Mouse (Mus musculus) cerebellum, postnatal 14 days (tissue): ENCODE results near the gene Psmb10.

Experiments
- DNase-seq, 2 experiments: peaks; one replicate each; pipeline ENCODE4 v3.0.0; 2021; ENCODE audit warnings: mixed read lengths in 2 of 2

The Psmb10 gene

DNA sequence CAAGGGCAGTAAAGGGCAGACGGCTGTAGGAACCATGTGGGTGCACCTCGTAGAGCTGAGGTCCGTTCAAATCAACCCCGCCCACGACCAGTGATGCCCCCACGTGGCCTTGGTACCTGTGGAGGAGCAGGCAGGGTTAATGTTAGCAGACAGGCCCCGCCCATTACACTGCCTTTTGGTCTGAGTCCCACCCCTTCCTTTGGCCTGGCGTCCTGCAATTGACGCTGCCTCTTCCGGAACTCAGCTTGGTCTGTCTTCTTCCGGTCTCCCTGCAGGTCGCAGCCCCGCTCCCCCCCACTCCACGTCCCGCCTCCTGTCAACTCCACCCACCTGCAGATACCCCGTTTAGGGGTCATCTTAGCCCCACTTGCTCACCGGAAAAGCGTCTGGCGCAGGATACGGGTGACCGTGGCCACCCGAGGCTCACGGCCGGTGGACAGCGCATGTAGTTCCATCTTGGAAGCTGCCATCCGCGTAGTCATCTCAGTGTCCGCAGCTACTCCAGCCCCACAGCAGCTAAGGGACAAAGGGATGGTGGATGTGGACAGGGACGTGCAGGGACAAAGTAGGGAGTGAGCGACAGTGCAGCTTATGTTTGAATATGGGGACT, 1.3 kb downstream of the Psmb10 start:
- peak; percentile 92 for DNase-seq

- peak; percentile 37 to 46 for DNase-seq
Observed at GRCm38 (mm10) chr8:105935863-105936603, 2.2 kb downstream of the Psmb10 start.

GRCm38 (mm10) chr8:105935105-105935504, 3.1 kb downstream of the Psmb10 start:
- no peak for DNase-seq

- DNase-seq = no peak
Observed at GRCm38 (mm10) chr8:105933762-105934161, 4.5 kb downstream of the Psmb10 start, which contains the start of gene Ctrl. TSS of gene Ctrl (minus strand) at chr8:105933862.

GRCm38 (mm10) chr8:105932525-105932924, 5.7 kb downstream of the Psmb10 start:
- no peak for DNase-seq

GRCm38 (mm10) chr8:105931271-105931670, 7.0 kb downstream of the Psmb10 start:
- no peak for DNase-seq

DNA sequence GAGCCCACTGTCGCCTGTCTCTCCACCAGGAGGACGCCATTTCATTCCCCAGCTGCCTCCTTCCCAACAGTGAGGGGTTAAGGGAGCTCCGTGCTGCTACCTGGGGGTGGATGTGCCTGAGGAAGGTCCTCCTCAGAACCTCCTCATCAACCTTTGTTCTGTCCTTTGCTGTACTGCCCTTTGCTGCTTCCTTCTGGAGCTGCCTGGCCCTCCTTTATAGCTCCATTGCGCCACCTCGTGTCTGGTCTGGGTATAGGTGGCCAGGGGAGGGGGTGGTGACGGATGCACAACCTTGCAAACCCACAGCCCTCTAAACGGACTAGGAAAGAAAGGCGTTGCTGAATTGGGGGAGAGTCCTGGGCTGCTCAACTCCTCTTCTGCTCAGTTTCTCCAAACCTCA, 7.6 kb downstream of the Psmb10 start:
- DNase-seq = peak; percentile 92 to 98

GRCm38 (mm10) chr8:105925123-105925522, 13.1 kb downstream of the Psmb10 start:
- no peak for DNase-seq

DNA sequence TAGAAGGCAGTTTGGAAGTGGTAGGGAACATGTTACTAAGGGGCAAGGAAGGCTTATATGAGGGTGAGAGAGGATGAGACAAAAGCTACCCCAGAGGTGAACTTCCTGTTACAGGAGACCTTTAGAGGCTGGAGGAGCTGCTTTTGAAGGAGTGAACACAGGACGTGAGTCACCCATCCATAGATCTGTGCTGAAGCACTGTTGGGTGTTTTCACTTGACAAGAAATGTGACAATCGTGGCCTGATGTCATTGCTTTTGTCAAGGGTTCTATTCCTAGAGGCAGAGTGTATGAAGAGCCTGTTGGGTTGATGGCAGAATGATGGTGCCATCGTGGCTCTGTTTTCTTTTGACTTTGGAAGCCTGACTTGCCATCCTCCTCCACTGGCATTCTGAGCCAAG, 18.9 kb downstream of the Psmb10 start:
- no peak for DNase-seq

- no peak for DNase-seq
Observed at GRCm38 (mm10) chr8:105900941-105901616, 37.2 kb downstream of the Psmb10 start.

DNA sequence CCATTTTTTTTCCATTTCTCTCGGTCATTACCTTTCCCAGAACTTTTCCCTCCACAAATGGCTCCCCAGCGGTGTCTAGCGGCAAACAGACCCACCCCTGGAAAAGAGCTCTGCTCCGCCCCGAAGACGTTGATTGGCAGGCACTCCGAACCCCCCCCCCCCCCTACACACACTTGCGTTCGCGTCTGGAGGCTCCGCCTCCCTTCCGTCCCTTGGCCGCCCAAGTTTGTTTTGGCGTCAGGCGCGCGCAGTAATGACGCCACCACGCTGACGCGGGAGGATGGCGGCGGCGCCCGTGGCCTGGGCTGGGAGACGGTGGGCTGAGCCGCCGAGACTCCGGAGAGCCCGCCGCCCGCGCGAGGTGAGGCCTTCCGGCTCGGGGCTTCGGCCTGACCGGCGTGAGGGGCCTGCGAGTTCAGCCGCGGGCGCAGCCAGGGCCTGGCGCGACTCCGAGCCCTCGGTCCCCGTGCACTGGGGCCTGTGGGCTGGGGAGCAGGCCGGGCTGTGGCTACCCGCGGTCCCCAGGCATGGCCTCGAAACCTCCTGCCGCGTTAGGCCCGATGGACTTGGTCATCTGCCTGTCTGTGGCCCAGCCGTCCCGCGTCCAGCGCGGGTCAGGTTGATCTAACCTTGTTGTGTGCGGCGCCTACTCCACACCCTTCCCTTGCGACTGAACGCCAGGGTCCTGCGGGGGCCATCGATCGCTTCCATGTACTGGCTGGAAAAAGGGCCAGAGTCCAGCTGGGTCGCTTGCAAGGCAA, 37.9 kb downstream of the Psmb10 start, which contains the start of gene Pskh1:
Gene Pskh1, plus strand, starts transcription at position 262 of the 761 bp plus-strand sequence.
- peak; percentile 95 to 98 for DNase-seq

GRCm38 (mm10) chr8:105897801-105898480, 40.3 kb downstream of the Psmb10 start:
- no peak for DNase-seq

DNA sequence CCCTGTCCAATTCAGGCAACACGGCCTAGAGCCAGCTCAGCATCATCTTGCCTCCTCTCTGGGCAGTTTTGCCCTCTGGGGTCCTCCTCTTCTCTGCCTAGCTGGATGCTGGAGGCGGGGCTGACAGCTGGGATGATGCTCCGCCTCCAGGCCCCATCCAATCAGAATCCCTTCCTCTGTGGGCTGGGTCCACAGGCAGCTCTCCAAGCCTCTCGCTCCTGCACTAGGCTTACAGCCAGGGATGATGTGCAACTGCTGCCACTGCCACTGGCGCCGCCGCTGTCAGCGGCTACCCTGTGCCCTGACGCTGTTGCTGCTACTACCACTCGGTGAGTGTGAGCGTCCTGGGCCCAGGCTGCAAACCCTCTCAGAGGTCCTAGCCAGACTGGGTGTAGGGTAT, 44.9 kb downstream of the Psmb10 start, which contains the start of gene Nrn1l:
Gene Nrn1l, plus strand, starts transcription at position 229 of the 400 bp plus-strand sequence.
- DNase-seq = peak; percentile 49 to 62

DNA sequence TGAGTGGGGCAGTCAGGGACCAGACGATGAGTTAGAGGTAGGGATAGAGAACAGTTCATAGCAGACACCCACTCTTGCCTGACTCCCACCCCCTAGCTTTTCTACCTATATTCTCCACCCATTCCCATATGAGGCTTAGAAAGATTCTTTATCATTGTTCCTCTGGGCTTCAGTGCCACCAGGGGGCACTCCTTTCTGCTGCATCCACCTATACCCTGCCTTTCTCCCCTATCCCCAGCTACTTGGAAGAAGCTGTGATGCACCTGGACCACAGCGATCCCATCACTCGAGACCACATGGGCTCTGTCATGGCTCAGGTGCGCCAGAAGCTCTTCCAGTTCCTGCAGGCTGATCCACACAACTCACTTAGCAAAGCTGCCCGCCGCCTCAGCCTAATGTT, 45.8 kb downstream of the Psmb10 start:
- DNase-seq = peak; percentile 44 to 51

DNA sequence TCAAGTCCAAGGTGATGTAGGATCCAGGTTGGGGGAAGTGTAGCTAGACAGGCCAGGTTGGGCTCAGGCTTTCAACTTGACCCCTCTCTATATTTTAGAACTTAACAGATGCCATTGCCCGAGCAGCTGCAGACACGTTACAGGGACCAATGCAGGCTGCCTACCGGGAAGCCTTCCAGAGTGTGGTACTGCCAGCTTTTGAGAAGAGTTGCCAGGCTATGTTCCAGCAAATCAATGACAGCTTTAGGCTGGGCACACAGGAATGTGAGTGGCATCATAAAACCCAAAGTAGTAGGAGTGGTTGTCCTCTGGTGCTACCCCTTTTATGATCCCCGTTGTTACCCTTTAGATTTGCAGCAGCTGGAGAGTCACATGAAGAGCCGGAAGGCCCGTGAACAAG, 47.4 kb downstream of the Psmb10 start:
- peak; percentile 50 to 54 for DNase-seq

GRCm38 (mm10) chr8:105889756-105890465, 48.3 kb downstream of the Psmb10 start:
- peak; percentile 62 to 63 for DNase-seq
